Mouse (Mus musculus) CH12.LX (cell line): Measurements from ENCODE around the gene Zbtb8b. TPM values are rescaled to one million over a fixed set of nuclear protein-coding genes. Genes with fewer than 3 reads are reported as not detected.

Experiments used
- DNase-seq: peaks from one replicate; pipeline ENCODE4 v3.0.0-alpha.2; 2013; ENCODE audit errors: extremely low read depth
- H3K27ac ChIP-seq: 2 replicates; pipeline ENCODE4 v1.5.1; 2012; ENCODE audit warnings: low read depth, mild to moderate bottlenecking, control low read depth, moderate library complexity; ENCODE audit not compliant: insufficient read depth
- H3K27me3 ChIP-seq: replicated peaks from 2 replicates; pipeline ENCODE3; 2012; ENCODE audit warnings: inconsistent platforms
- H3K36me3 ChIP-seq, 2 experiments: replicated peaks in 1 of 2; 2 replicates each; pipeline versions ENCODE3 to v1.6.1; 2012; ENCODE audit warnings: inconsistent platforms in 1 of 2, low read length in 1 of 2, mild to moderate bottlenecking in 1 of 2, mixed read lengths in 1 of 2, moderate library complexity in 1 of 2; ENCODE audit not compliant: control insufficient read depth in 1 of 2, insufficient read depth in 1 of 2
- H3K4me1 ChIP-seq, 2 experiments: 2 replicates each; pipeline ENCODE4 v1.6.1; 2012; ENCODE audit warnings: inconsistent platforms in 1 of 2, moderate library complexity in 1 of 2; ENCODE audit not compliant: insufficient read depth in 2 of 2, control insufficient read depth in 1 of 2
- H3K4me2 ChIP-seq: 2 replicates; pipeline ENCODE4 v1.6.1; 2012; ENCODE audit warnings: low read depth, mild to moderate bottlenecking, control low read depth; ENCODE audit not compliant: poor library complexity, insufficient read depth, severe bottlenecking
- H3K4me3 ChIP-seq, 3 experiments: fragments of 150-350 bp in 1 of 3; sonication (generic) in 1 of 3; replicated peaks in 1 of 3; 2 replicates each; pipeline versions ENCODE3 to v1.5.1; 2011 to 2012; ENCODE audit warnings: low read depth in 2 of 3, low read length in 2 of 3, mild to moderate bottlenecking in 2 of 3, moderate library complexity in 2 of 3, control low read depth in 1 of 3, improper control_type of control experiment in 1 of 3, inconsistent platforms in 1 of 3, mixed read lengths in 1 of 3; ENCODE audit not compliant: poor library complexity in 1 of 3
- H3K79me2 ChIP-seq: replicated peaks from 2 replicates; pipeline ENCODE4 v1.6.1; 2012; ENCODE audit warnings: mild to moderate bottlenecking, moderate library complexity; ENCODE audit not compliant: control insufficient read depth, poor library complexity, insufficient read depth, severe bottlenecking; ENCODE audit errors: extremely low read depth
- H3K9ac ChIP-seq: 2 replicates; pipeline ENCODE4 v1.6.1; 2012; ENCODE audit warnings: low read depth, mild to moderate bottlenecking, control low read depth, moderate library complexity; ENCODE audit not compliant: insufficient read depth
- H3K9me3 ChIP-seq: replicated peaks from 2 replicates; pipeline ENCODE3; 2012; ENCODE audit warnings: low read length, inconsistent platforms, mixed read lengths
- BHLHE40 ChIP-seq: IDR thresholded peaks from 2 replicates; pipeline ENCODE4 v1.6.1; 2011; ENCODE audit warnings: mild to moderate bottlenecking, low read depth, low read length, improper control_type of control experiment
- CHD1 ChIP-seq: IDR thresholded peaks from 2 replicates; pipeline ENCODE4 v1.6.1; 2012; ENCODE audit warnings: low read depth, low read length, improper control_type of control experiment, inconsistent platforms
- CTCF ChIP-seq, 2 experiments: IDR thresholded peaks in 1 of 2; conservative IDR thresholded peaks in 1 of 2; 2 replicates each; pipeline ENCODE4 v1.5.1; 2011 to 2012; ENCODE audit warnings: low read depth in 2 of 2, low read length in 2 of 2, improper control_type of control experiment in 1 of 2, inconsistent platforms in 1 of 2, mild to moderate bottlenecking in 1 of 2, moderate library complexity in 1 of 2
- ELF1 ChIP-seq: IDR thresholded peaks from 2 replicates; pipeline ENCODE4 v1.6.1; 2014; ENCODE audit warnings: low read depth, mild to moderate bottlenecking, inconsistent platforms, low read length, improper control_type of control experiment
- EP300 ChIP-seq: IDR thresholded peaks from 2 replicates; pipeline ENCODE4 v1.6.1; 2011; ENCODE audit warnings: low read length, improper control_type of control experiment
- HCFC1 ChIP-seq: IDR thresholded peaks from 2 replicates; pipeline ENCODE4 v1.6.1; 2012; ENCODE audit warnings: low read depth, mild to moderate bottlenecking, inconsistent platforms, low read length, improper control_type of control experiment
- IRF4 ChIP-seq: IDR thresholded peaks from 2 replicates; pipeline ENCODE4 v1.6.1; 2014; ENCODE audit warnings: low read depth, mild to moderate bottlenecking, inconsistent platforms, low read length, improper control_type of control experiment
- JUN ChIP-seq: IDR thresholded peaks from 2 replicates; pipeline ENCODE4 v1.6.1; 2011; ENCODE audit warnings: low read depth, mild to moderate bottlenecking, low read length, improper control_type of control experiment, moderate library complexity; ENCODE audit not compliant: insufficient read depth
- KAT2A ChIP-seq: IDR thresholded peaks from 2 replicates; pipeline ENCODE4 v1.6.1; 2012; ENCODE audit warnings: low read length, improper control_type of control experiment, inconsistent platforms; ENCODE audit not compliant: insufficient replicate concordance
- MAX ChIP-seq: IDR thresholded peaks from 2 replicates; pipeline ENCODE4 v1.6.1; 2011; ENCODE audit warnings: low read length, improper control_type of control experiment
- MAZ ChIP-seq: IDR thresholded peaks from 2 replicates; pipeline ENCODE4 v1.6.1; 2012; ENCODE audit warnings: low read depth, mild to moderate bottlenecking, inconsistent platforms, low read length, improper control_type of control experiment, moderate library complexity
- MXI1 ChIP-seq: IDR thresholded peaks from 2 replicates; pipeline ENCODE4 v1.6.1; 2011; ENCODE audit warnings: mild to moderate bottlenecking, low read depth, low read length, improper control_type of control experiment
- MYC ChIP-seq: IDR thresholded peaks from 2 replicates; pipeline ENCODE4 v1.6.1; 2011; ENCODE audit warnings: low read depth, mild to moderate bottlenecking, improper control_type of control experiment, low read length
- NELFE ChIP-seq: IDR thresholded peaks from 2 replicates; pipeline ENCODE4 v1.6.1; 2011; ENCODE audit warnings: low read depth, low read length, improper control_type of control experiment
- POLR2A ChIP-seq: IDR thresholded peaks from 2 replicates; pipeline ENCODE4 v1.6.1; 2011; ENCODE audit warnings: low read depth, mild to moderate bottlenecking, improper control_type of control experiment, low read length
- POLR2AphosphoS2 ChIP-seq: IDR thresholded peaks from 2 replicates; pipeline ENCODE4 v1.6.1; 2011; ENCODE audit warnings: low read depth, low read length, improper control_type of control experiment
- RCOR1 ChIP-seq: conservative IDR thresholded peaks from 2 replicates; pipeline ENCODE4 v1.6.1; 2012; ENCODE audit warnings: low read depth, mild to moderate bottlenecking, inconsistent platforms, low read length, improper control_type of control experiment
- SIN3A ChIP-seq: IDR thresholded peaks from 2 replicates; pipeline ENCODE4 v1.6.1; 2012; ENCODE audit warnings: low read length, improper control_type of control experiment, inconsistent platforms
- UBTF ChIP-seq: IDR thresholded peaks from 2 replicates; pipeline ENCODE4 v1.6.1; 2012; ENCODE audit warnings: low read depth, mild to moderate bottlenecking, inconsistent platforms, low read length, improper control_type of control experiment, moderate library complexity
- ZC3H11A ChIP-seq: IDR thresholded peaks from 2 replicates; pipeline ENCODE4 v1.6.1; 2012; ENCODE audit warnings: low read depth, mild to moderate bottlenecking, inconsistent platforms, low read length, improper control_type of control experiment
- ZNF384 ChIP-seq: IDR thresholded peaks from 2 replicates; pipeline ENCODE4 v1.6.1; 2012; ENCODE audit warnings: low read depth, low read length, improper control_type of control experiment, inconsistent platforms
- dilution Hi-C: fragments of 300-500 bp; cut with MboI; formaldehyde crosslinking; loops from 2 replicates; pipeline ENCODE4 v1.14.3; 2020; ENCODE audit warnings: low sequenced_read_pairs; ENCODE audit not compliant: extremely low pct_unique_long_range_greater_than_20kb, extremely low pct_ligation_motif_present
- in situ Hi-C: fragments of 300-500 bp; cut with MboI; formaldehyde crosslinking; loops from 3 replicates; pipeline ENCODE4 v1.14.3; 2019; ENCODE audit warnings: low sequenced_read_pairs, low pct_ligation_motif_present, low pct_unique_long_range_greater_than_20kb, mixed read lengths
- polyA plus RNA-seq: library from polyadenylated mRNA; unstranded; fragments of >175 nt; gene quantifications from 2 replicates; pipeline ENCODE4 v1.2.1, GENCODE M21; 2012; ENCODE audit warnings: low read depth; ENCODE audit not compliant: insufficient read length
- total RNA-seq, 2 experiments: library from RNA; depleted of rRNA; stranded (reverse); fragments of 300-350 nt in 1 of 2; fragments of >200 nt in 1 of 2; gene quantifications; 2 replicates each; pipeline ENCODE4 v1.2.3; 2012 to 2014

The Zbtb8b gene
- total and polyA plus RNA-seq, 3 experiments, result 0.04 TPM; not detected in 2

GRCm38 (mm10) chr4:129394089-129394870, 46.4 kb downstream of the Zbtb8b start:
- no peak overlapping the region for H3K4me3 ChIP-seq
- no peak overlapping the region for H3K4me2 ChIP-seq
- H3K79me2 ChIP-seq, result no peaks in the 10 kb centered on the region
- no peak overlapping the region for H3K9ac ChIP-seq
- no peaks in the 10 kb centered on the region for H3K27me3 ChIP-seq
- no peak for DNase-seq
- H3K36me3 ChIP-seq, result no peaks in the 10 kb centered on the region
- TF ChIP-seq MAX (no peak), ZNF384 (no peak), IRF4 (no peak), HCFC1 (no peak), NELFE (no peak), MXI1 (no peak), POLR2A (no peak), EP300 (no peak), RCOR1 (no peak), KAT2A (no peak), BHLHE40 (no peak), ELF1 (no peak), CHD1 (no peak), UBTF (no peak), CTCF (conservative IDR thresholded peaks at IDR 0.05 in 1 of 2, IDR thresholded peaks at IDR 0.05 in 1 of 2; ENCODE audit: low read depth in 2 of 2, low read length in 2 of 2) (no peak), MYC (no peak)
- TF ChIP-seq, all 38 proteins: peak for 0
- in situ Hi-C loops, result no loop called here
- H3K4me1 ChIP-seq, result no peaks in the 10 kb centered on the region
- H3K9me3 ChIP-seq, result no peaks in the 10 kb centered on the region
- dilution Hi-C loops, result no loop called here
- no peak overlapping the region for H3K27ac ChIP-seq

- dilution Hi-C loops (no loop called here), in situ Hi-C loops (no loop called here)
- Histone ChIP-seq H3K36me3 (no peaks in the 10 kb centered on the region), H3K27me3 (no peaks in the 10 kb centered on the region), H3K4me2 (no peak overlapping the region), H3K4me3 (no peak overlapping the region), H3K4me1 (peaks cover 0 to 6% of the 10 kb centered on the region in 2 experiments; a peak in 1 of 4 replicates), H3K27ac (no peak overlapping the region), H3K79me2 (no peaks in the 10 kb centered on the region), H3K9ac (no peak overlapping the region), H3K9me3 (no peaks in the 10 kb centered on the region)
- TF ChIP-seq JUN (no peak), MAZ (no peak), ZC3H11A (no peak), UBTF (no peak), NELFE (no peak), SIN3A (no peak), POLR2AphosphoS2 (no peak)
- DNase-seq, result no peak
These were observed 49.6 kb downstream of the Zbtb8b start for GRCm38 (mm10) chr4:129390936-129391557.
